Mouse (Mus musculus): ENCODE results near the gene Rgs11.

Rgs11 gene

DNA sequence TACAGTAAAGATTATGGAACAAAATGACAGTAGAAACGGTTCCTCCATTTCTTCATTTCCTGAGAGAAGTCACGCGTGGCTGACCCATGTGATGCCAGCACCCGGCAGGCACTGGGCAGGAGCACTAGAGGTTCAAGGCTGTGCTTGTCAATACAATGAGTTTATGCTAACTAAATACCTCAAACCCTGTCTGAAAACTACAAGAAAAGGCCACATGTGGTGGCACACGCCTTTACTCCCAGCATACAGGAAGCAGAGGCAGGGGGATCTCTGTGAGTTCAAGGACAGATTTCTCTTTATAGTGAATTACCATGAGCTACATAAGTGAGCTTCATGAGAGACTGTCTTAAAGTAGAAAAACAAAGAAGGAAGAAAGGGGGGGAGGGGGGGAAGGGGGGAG lies 28.4 kb downstream of the Rgs11 start:
- DNase-seq (ENCODE audit: low read depth, low spot score): no peak

DNA sequence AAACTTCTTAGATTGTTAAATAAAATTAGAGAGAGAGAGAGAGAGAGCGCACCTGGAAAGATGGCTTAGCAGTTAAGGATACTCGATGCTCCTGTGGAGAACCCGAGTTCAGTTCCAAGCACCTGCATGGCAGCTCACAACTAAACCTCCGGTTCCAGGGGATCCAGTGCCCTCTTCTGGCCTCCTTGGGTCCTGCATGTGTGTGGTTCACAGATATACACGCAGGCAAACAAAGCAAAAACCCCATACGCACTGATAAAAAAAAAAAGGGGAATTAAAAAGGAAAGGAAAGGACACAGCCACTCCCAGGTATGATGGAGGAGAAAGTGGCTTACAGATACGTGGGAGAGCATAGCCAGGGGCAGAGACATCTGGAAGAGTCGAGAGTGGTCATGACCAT lies 30.1 kb downstream of the Rgs11 start:
- DNase-seq (ENCODE audit: low read depth, low spot score): peak; percentile 29

DNA sequence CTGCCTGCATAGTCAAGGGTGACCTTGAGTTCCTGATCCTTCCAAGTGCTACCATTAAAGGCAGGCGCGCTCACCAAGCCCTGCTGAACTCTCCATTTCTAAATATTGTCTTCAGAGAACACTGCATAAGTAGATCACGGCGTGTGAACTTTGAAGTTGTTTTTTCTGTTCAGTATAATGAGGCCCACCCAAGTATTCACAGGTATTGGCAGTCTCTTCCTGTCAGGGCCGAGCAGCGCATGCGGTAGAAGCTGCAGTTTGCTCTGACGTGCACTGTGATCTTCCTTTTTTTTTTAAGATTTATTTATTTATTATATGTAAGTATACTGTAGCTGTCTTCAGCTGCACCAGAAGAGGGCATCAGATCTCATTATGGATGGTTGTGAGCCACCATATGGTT lies 31.6 kb downstream of the Rgs11 start:
- DNase-seq (ENCODE audit: low read depth, low spot score): no peak

DNA sequence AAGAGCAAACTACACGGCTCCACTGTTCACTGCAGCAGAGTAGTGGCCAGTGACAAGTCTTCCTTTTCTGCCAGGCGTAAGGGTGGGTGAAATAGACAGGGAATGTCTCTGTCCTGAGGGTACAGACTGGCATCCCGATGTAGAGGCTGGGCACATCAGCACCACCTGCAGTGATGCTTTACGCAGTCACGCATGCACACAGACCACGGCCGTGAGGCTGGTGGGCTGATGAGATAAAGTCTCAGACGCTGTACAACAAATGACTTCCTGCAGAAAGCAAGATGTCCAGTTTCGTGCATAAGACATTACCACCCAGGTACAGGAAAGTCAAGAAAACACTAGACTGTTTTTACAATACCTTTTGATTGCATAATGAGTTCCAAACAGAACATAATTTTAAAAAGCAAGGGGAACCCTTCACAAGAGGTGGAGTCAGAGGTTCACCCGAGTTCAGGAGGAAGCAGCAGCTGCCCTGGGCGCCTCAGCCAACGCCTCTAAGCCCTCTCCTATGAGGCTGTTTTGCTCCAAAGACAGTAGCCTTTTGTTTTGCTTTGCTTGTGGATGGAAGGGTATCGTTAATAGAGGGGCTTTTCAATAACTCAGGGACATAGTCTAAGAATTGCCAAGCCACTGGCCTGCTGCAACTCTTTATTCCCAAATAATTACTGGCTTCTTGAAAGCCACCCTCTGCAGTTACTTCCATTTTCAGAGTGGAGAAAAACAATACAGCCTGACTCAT lies 32.5 kb downstream of the Rgs11 start:
- DNase-seq (ENCODE audit: low read depth, low spot score): no peak

DNA sequence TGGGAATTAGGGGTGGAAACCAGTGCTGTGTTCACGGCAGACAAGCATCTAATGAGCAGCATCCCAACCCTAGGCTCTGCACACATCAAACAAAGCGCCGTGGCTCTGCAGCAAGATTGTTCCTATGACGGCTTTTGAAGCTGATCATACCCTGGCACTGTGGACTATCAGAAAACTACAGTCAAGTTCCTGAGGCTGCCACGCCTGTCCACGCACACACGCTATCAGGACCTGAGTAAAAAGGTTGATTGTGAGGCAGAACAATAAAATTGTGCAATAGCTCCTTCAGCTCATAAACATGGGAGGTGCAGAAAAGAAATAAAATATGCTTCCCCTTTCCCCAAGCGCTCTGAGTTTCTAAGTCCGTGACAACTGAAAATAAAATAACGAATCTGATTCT lies 34.9 kb downstream of the Rgs11 start:
- no peak for DNase-seq (ENCODE audit: low read depth, low spot score)

DNA sequence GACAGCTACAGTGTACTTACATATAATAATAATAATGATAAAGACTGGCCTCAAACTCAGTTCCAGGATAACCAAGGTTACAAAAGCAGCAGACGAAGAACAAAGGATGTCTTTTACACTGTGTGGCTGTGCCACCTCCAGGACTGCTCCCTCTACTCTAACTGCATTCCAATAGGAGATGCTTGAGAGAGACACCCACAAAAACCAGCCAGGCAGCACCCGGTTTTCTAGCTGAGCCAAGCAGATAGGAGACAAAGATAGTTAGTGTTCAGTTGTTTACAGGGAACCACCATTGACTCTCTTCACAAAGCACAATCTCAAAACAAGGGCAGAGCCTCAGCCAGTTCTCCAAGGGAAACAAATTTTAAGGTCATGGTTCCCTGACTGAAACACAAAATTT lies 36.8 kb downstream of the Rgs11 start:
- no peak for DNase-seq (ENCODE audit: low read depth, low spot score)

DNA sequence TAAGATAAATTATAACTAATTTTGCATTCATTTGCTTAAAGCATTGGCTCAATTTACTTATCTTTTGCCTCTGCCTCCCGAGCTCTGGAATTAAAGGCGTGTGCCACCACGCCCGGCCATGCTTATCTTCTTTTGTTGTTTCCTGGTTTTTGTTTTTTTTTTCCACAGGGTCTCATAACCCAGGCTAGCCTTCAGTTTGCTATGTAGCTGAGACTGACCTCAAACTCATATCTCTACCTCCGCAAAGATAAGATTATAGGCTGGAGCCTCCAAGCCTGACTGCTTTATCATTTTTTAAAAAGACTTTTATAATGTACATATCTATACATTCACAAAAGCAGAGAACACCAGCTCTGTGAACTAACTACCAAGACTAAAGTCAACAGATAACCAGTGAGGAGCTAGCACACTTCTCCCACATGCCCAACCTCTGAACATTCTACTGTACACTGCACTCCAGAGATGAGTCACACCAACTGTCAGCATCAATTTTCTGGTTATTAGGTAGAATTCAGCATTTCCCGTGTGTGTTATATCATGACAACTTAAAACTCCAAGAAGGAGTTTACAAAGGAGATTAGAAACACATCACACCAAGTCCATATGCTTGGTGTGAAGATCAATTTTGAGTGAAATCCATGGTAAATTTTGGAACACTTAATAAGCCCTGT lies 37.5 kb downstream of the Rgs11 start:
- DNase-seq (ENCODE audit: low read depth, low spot score): peak; percentile 80

DNA sequence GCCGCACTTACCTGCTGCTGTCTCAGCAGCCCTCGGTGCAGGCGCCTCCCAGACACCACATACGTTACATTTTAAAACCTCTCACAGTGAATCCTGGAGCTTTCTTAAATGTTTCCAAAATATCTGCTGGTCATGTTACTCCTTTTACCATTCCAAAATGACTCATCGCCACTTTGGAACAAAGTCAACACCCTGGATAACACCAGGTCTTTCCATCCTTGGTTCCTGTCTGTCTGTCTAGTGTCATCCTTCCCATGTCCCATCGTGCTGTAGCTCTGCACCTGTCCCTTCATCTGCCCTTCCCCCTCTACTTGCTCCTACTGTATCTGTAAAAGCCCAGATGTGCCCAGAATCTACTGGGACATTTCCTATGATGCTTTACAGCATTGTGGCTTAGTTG lies 38.2 kb downstream of the Rgs11 start:
- peak; percentile 88 for DNase-seq (ENCODE audit: low read depth, low spot score)

DNA sequence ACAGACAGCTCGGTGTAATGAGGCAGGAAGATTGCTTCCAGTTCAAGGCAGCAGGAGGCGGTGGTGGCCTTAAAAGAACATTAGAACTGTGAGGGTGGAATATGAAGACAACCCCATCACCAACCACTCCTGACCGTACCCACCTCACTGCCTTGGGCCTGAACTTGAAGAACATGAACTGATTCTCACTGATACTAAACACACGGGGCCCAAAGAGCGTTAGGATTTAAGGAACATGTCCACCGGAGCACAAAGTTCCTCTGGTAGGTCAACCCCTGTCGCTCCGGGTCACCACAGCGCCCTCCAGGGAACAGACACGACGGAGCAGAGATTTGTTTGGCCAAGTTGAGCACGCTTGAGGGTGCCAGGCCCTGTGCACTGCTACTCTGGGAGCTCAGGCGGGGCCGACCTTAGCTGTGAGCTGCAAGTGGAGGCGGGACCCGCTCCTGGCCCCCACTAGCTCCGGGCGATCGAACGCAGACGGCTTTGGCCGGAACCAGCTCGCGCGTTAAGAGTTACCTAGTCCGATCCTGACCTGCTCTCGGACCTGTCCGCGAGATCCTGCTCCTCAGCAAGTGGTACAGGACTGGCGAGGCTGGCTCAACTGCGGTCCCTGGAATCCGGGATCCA lies 40.8 kb downstream of the Rgs11 start:
- DNase-seq (ENCODE audit: low read depth, low spot score): peak; percentile 86

DNA sequence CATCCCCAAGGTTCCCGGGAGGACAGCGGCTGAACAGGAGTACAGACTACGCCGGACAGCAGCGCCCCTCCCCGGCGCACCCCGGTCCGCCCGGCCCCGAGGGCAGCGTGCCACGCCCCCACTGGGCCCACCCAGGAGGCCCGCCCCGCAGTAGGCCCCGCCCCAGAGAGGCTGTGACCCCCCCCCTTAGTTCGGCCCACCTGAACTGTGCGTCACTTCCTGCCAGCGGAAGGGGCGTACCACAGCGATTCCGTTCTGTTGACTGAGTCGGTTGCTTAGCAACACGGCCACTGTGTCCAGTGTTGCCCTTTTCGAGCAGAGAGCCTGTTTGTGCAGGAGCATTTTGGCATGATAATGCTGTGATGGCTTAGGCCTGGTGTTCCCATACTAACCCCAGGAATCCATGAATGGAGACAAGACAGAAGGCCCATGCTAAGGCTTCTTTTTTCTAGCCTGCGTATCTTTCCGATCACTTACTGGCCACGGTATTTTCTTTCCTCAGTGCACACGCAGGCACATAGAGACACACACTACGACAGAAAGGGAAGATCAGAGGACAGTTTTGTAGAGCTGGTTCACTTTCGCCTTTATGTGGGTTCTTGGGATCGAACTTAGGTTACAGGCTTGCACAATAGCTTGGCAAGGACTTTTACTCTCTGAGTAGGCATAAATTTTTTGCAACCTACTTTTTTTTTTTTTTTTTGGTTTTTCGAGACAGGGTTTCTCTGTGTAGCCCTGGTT lies 41.5 kb downstream of the Rgs11 start, which contains the start of gene Fam234a:
TSS of gene Fam234a (minus strand) at position 142 of the 741 bp plus-strand sequence.
- DNase-seq (ENCODE audit: low read depth, low spot score): peak; percentile 97

DNA sequence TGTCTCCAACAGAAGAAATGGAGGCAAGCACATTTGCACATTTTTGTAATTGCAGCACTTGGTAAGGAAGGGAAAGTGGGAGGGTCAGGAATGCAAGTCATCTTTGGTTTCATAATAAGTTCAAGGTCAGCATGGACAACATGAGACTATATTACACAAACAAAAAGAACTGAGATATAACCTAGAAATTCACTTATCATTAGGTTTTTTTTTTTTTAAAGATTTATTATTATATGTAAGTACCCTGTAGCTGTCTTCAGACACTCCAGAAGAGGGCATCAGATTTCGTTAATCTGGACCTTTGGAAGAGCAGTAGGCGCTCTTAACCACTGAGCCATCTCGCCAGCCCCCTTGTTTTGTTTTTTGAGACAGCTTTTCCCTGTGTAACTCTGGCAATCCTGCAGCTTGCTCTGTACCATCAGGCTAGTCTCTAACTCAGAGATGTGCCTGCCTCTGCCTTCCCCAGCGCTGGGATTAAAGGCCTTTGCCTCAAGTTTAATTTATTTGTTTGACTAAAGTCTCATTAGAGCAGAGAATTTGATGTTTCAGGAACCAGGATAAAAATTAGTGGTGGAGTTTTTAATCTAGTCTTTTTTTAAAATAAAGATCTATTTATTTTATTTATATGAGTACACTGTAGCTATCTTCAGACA lies 49.3 kb downstream of the Rgs11 start:
- DNase-seq (ENCODE audit: low read depth, low spot score): peak; percentile 65

DNA sequence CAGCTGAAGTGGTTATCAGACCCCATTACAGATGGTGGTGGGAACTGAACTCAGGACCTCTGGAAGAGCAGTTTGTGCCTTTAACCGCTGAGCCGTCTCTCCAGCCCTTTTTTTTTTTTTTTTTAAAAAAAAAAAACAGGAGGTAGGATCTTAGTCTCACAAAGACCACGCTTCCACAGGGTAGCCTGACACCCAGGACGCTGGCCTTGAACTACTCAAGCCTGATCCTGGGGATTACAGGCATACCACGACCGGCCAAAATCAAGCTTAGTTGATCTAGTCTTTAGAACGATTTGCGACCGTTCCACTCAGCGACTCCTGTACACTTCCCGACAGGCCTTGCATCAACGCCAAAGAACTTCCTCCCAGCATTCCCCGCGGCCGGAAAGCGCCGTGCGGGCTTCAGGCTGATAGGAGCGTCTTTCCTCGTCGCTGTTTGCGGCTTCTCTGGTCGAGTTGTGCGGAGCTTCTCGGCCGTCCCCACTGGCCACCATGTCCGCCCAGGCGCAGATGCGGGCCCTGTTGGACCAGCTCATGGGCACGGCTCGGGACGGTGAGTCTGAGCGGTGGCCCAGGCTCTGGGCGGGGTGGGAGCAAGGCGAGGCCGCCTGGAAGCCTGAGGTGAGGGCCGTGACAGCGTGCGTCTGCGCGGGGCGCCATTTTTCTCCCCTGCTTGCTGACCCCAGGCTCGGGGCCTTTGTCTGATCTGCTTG lies 49.9 kb downstream of the Rgs11 start, which contains the start of gene Luc7l:
TSS of gene Luc7l (plus strand) at position 358 of the 713 bp plus-strand sequence.
- DNase-seq (ENCODE audit: low read depth, low spot score): peak; percentile 96

DNA sequence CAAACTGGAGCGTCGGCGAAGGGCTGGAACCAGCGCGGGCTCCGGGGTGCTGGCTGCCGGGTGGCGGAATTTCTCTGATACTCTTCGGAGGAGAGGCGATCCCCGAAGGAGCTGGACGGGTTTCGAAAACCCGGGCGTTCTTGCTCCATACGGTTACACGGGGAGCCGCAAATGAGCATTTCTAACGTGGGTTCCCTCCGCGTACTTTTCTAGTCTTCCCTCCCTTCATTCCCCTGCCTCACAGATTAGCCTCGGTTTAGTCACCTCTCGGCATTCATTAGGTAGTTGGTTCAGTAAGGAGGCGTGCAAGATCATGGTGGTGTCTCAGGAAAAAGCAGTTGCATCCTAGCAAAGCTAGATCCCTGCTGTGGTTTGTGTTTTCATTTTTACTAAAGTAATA lies 50.6 kb downstream of the Rgs11 start:
- DNase-seq (ENCODE audit: low read depth, low spot score): peak; percentile 40

DNA sequence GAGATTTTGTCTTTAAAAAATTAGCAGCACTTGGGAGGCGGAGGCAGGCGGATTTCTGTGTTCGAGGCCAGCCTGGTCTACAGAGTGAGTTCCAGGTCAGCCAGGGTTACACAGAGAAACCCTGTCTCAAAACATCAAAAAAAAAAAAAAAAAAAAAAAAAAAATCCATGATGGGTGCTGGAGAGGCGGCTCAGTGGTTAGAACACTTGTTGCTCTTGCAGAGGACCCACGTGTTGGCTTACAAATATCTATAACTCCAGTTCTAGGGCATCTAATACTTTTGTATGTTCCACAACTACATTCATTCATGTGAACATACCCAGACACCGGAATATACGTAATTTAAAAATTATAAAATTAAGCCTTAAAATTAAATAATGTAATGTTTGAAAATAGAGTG lies 52.6 kb downstream of the Rgs11 start:
- DNase-seq (ENCODE audit: low read depth, low spot score): no peak
